Mouse (Mus musculus) ovary, adult 18-20 months (tissue): ENCODE measurements at regions not wholly inside any gene's neighbourhood (a gene's known extent, or its start where the extent isn't known, plus 50 kb on each side); places are given as distances from the start of the nearest gene placed in this dataset.
"Not testable (repeated sequence)": the region's sequence is repeated elsewhere in the genome, so short reads cannot be mapped to it uniquely, and the experiment has no call there.

ENCODE experiments used
- DNase-seq: peaks from one replicate; pipeline ENCODE4 v3.0.0; 2022; ENCODE audit warnings: low spot score, mixed read lengths

- peak; percentile 41 for DNase-seq
Measured at GRCm38 (mm10) chr1:189584831-189585230, 103.1 kb downstream of the Cenpf start.

GRCm38 (mm10) chr1:189581427-189581826 lies 106.5 kb downstream of the Cenpf start:
- DNase-seq: no peak

GRCm38 (mm10) chr1:189579358-189579757 lies 108.5 kb downstream of the Cenpf start:
- peak; percentile 11 for DNase-seq

GRCm38 (mm10) chr1:189576311-189577002 lies 111.4 kb downstream of the Cenpf start:
- no peak for DNase-seq

- DNase-seq: no peak
Measured at GRCm38 (mm10) chr1:189575525-189576240, 112.2 kb downstream of the Cenpf start.

GRCm38 (mm10) chr1:189566491-189566890 lies 121.4 kb downstream of the Cenpf start:
- DNase-seq: no peak

GRCm38 (mm10) chr1:189561831-189562230 lies 126.1 kb downstream of the Cenpf start:
- no peak for DNase-seq

GRCm38 (mm10) chr1:189560576-189560975 lies 127.3 kb downstream of the Cenpf start:
- DNase-seq: no peak

GRCm38 (mm10) chr1:189550851-189551250 lies 137.0 kb downstream of the Cenpf start:
- DNase-seq: no peak

- DNase-seq: no peak
Measured at GRCm38 (mm10) chr1:189532834-189533233, 130.8 kb upstream of the Kcnk2 start.

GRCm38 (mm10) chr1:189526329-189526728 lies 124.3 kb upstream of the Kcnk2 start:
- DNase-seq: no peak

GRCm38 (mm10) chr1:189515476-189515875 lies 113.4 kb upstream of the Kcnk2 start:
- DNase-seq: no peak

- DNase-seq: no peak
Measured at GRCm38 (mm10) chr1:189513358-189513757, 111.3 kb upstream of the Kcnk2 start.

- not testable (repeated sequence) for DNase-seq
Measured at GRCm38 (mm10) chr1:189507301-189507700, 105.2 kb upstream of the Kcnk2 start.

GRCm38 (mm10) chr1:189499703-189500102 lies 97.6 kb upstream of the Kcnk2 start:
- DNase-seq: no peak

- DNase-seq: no peak
Measured at GRCm38 (mm10) chr1:189499141-189499540, 97.1 kb upstream of the Kcnk2 start.

GRCm38 (mm10) chr1:189497031-189497430 lies 95.0 kb upstream of the Kcnk2 start:
- DNase-seq: no peak

GRCm38 (mm10) chr1:189495386-189496150 lies 93.5 kb upstream of the Kcnk2 start:
- DNase-seq: peak; percentile 37

GRCm38 (mm10) chr1:189494896-189495295 lies 92.8 kb upstream of the Kcnk2 start:
- no peak for DNase-seq

GRCm38 (mm10) chr1:189485336-189485735 lies 83.3 kb upstream of the Kcnk2 start:
- DNase-seq: no peak

GRCm38 (mm10) chr1:189483331-189483730 lies 81.3 kb upstream of the Kcnk2 start:
- no peak for DNase-seq

- no peak for DNase-seq
Measured at GRCm38 (mm10) chr1:189478051-189478450, 76.0 kb upstream of the Kcnk2 start.

- DNase-seq: no peak
Measured at GRCm38 (mm10) chr1:189476796-189477195, 74.7 kb upstream of the Kcnk2 start.
